Mouse (Mus musculus) left cerebral cortex, adult 18-20 months (tissue): ENCODE measurements around the gene Hist1h2bf. TPM values are rescaled to one million over a fixed set of nuclear protein-coding genes. Genes with fewer than 3 reads are reported as not detected.
"Not testable (repeated sequence)": the region's sequence is repeated elsewhere in the genome, so short reads cannot be mapped to it uniquely, and the experiment has no call there.

ENCODE experiments used
- DNase-seq, 2 experiments: peaks; one replicate each; pipeline ENCODE4 v3.0.0; 2021 to 2022; ENCODE audit warnings: low spot score in 2 of 2, mixed read lengths in 1 of 2
- total RNA-seq, 2 experiments: library from RNA; stranded (reverse); gene quantifications; 2 replicates each; pipeline ENCODE4 v1.2.3; 2021

Hist1h2bf gene
- total RNA-seq, 2 experiments from 2014 or later, result 14.7 to 26.1 TPM

- DNase-seq, result no peak
These were observed 17.2 kb upstream of the Hist1h2bf start for GRCm38 (mm10) chr13:23591206-23591605.

- DNase-seq, result no peak
These were observed 12.9 kb upstream of the Hist1h2bf start for GRCm38 (mm10) chr13:23586940-23587225.

- DNase-seq, result no peak
These were observed 12.3 kb upstream of the Hist1h2bf start for GRCm38 (mm10) chr13:23586099-23586939.

GRCm38 (mm10) chr13:23585442-23586098, 11.6 kb upstream of the Hist1h2bf start:
- peak; percentile 60 to 67 for DNase-seq

- peak; percentile 66 to 78 for DNase-seq
These were observed 11.0 kb upstream of the Hist1h2bf start for GRCm38 (mm10) chr13:23585029-23585441.

- DNase-seq, result no peak
These were observed 10.3 kb upstream of the Hist1h2bf start for GRCm38 (mm10) chr13:23584331-23584730.

GRCm38 (mm10) chr13:23583387-23584068, 9.5 kb upstream of the Hist1h2bf start:
- DNase-seq, result no peak

- no peak for DNase-seq
These were observed 8.4 kb upstream of the Hist1h2bf start for GRCm38 (mm10) chr13:23582219-23583056.

GRCm38 (mm10) chr13:23581408-23582218, 7.6 kb upstream of the Hist1h2bf start, which contains the start of gene Hist1h4d:
Hist1h4d (plus strand) TSS chr13:23581598.
- DNase-seq, result peak; percentile 95 to 96

- no peak for DNase-seq
These were observed 3.8 kb upstream of the Hist1h2bf start for GRCm38 (mm10) chr13:23577835-23578234.

GRCm38 (mm10) chr13:23576906-23577639, 3.1 kb upstream of the Hist1h2bf start:
- DNase-seq, result no peak

- DNase-seq, result no peak
These were observed 2.4 kb upstream of the Hist1h2bf start for GRCm38 (mm10) chr13:23576351-23576881.

- not testable (repeated sequence) for DNase-seq
These were observed 1.9 kb upstream of the Hist1h2bf start for GRCm38 (mm10) chr13:23575864-23576313.

- peak; percentile 53 to 71 for DNase-seq
These were observed 1.4 kb upstream of the Hist1h2bf start, which contains the start of gene Hist1h3d for GRCm38 (mm10) chr13:23575271-23575851. Hist1h3d (plus strand) TSS chr13:23575763.

GRCm38 (mm10) chr13:23574546-23575170, 662 bp upstream of the Hist1h2bf start:
- not testable (repeated sequence) for DNase-seq

- not testable (repeated sequence) for DNase-seq
These were observed 730 bp downstream of the Hist1h2bf start for GRCm38 (mm10) chr13:23573034-23573897.
